Mouse (Mus musculus) spleen, postnatal 4 days (tissue): ENCODE measurements around the gene Gtf2b.

Source experiments
- DNase-seq, 2 experiments: peaks; one replicate each; pipeline ENCODE4 v3.0.0; 2022; ENCODE audit warnings: low spot score in 2 of 2

The Gtf2b gene

GRCm38 (mm10) chr3:142811582-142811981, 46.7 kb downstream of the Gtf2b start:
- DNase-seq = no peak

- no peak for DNase-seq
These were observed 52.7 kb downstream of the Gtf2b start for GRCm38 (mm10) chr3:142817506-142817905.

GRCm38 (mm10) chr3:142823606-142824005, 58.8 kb downstream of the Gtf2b start:
- no peak for DNase-seq

GRCm38 (mm10) chr3:142826449-142827146, 61.8 kb downstream of the Gtf2b start:
- DNase-seq = no peak

GRCm38 (mm10) chr3:142832910-142833309, 68.1 kb downstream of the Gtf2b start:
- no peak for DNase-seq
